Mouse (Mus musculus): ENCODE results near the gene Ahsg.

Ahsg gene

DNA sequence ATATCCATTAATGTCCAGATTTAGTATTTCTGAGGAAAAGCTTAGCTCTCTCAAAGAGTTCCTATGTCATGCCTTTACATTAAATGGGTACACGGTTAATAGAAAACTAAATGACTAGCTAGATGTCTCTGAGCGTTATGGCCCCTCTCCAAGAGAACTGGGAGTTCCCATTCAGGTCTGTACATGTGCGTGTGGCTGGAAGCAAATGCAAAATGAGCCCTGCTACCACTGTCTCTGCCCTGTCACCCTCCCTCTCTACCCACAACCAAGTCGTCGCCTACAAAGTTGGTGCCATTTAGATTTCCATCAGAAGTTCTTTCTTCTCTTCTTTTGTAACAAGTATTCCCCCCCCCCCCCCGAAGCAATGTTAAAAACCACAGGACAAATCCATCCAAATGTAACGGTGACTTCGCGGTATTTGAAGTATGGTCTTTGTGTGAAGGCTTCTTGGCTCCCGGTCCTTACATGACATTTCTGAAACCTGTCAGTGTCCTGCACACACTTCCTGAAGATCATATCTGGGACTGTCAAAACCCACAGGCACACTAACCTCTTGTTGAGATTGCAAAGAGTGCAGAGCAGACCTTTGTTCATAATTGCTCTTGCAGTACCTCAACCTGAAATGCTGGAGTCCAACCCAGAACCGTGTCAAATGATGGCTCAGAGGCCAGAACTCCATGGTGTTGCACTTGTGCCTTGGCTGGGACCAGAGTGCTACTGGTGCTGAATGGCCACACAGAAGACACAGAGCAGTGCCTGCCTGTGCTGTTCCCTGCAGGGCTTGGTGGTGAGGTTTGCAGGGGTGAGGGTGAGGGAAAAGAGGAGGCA lies at the start of gene Ahsg:
Ahsg (plus strand) TSS at position 595 of the 828 bp plus-strand sequence.
- DNase-seq = no peak

DNA sequence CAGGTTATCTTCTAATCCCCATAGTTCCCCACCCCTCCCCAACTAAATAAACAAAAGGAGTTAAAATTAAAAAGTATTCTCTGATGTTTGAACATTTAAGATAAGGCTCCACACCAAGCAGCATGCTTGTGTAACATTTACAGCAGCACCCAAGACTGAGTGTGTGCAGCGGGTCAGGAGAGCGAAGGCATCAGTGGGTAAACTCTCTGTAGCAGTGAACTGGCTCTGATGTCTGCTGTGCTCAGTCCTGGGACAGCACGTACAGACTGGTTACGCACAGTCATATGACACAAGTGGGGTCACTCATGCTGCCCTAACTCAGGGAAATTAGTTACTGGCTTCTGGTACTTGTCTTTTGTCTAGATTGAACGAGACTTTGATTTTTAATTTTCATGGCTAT lies 48.2 kb upstream of the Ahsg start:
- DNase-seq = no peak

DNA sequence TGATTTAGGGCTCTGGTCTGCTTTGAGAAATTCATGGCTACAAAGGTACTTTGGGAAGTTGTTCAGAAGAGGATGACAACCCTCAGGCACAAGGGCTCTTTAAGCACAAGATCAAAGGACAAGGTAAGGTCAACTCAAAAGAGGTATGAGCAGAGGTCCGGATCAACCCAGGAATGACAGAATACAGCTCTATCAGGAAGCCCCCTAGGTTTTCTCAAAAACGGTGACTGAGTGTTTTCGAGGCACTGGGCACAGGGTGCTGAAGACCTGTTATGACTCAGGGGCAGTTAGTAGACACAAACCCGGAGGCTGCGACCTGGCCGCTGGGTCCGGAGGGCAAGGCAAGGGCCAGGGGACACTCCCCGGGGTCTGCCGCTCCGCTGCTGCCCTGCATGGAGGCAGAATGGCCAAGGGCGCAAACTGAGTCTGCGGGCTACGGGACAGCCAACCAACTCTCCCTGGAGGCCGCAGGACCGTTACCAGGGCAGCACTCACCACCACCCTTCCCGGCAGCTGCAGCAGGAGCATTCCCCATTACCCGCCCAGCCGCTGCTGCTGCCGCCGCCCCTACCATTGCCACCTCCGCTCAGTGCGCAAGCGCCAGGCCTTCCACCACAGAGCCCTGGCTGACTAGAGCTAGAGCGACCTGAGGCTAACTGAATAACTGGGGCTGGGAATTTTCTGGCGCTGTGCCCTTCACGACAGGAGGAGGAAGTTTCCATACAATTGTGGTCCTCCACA lies 46.8 kb upstream of the Ahsg start:
- DNase-seq = peak; percentile 86

DNA sequence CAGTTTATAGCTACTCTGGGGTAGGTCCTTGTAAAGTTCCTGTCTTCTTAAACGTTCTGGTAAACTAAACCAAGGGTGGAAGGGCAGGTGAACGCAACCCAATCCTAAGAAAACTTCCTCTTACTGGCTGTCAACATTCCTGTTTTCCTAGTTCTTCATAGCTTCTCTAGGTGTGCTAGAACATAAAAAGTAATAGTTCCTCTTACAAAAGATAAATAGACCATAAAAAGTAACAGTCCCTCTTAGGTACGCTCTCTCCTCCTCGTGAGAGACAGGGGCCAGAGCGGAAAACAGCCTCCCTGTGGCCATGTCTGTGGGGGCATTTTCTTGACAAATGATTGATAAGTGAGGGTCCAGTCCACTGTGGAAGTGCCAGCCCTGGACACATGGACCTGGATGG lies 46.2 kb upstream of the Ahsg start:
- no peak for DNase-seq

DNA sequence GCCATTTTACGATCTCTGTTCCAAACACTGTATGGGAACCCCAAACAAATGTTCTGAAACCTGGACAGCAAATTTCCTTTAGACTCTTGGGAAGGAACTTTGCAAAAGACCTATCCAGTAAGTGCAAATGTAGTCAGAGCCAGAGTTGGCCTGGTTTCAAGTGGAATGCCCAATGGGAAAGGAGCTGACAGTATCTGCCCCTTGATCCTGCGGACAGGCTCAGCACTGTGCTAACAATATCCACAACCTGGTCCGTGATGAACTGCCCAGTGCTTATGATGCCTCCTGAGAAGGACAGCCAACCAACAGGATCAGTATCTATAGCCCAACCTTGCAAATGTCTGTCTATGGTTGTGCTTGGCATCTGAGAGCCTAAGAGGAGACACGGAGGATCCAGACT lies 45.6 kb upstream of the Ahsg start:
- DNase-seq = peak; percentile 31

DNA sequence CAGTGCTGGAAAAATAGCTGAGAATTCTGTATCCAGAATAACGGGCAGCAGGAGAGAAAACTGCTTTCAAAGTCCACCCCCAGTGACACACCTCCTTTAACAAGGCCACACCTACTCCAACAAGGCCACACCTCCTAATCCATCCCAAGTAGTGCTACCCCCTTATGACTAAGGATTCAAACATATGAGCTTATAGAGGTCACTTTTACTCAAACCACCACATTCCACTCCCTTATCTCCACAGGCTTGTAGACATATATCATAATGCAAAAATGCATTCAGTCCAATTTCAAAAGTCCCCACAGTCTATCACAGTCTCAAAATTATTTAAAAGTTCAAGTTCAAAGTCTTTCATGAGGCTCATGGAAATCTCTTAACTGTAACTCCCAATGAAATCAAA lies 43.4 kb upstream of the Ahsg start:
- DNase-seq = no peak

DNA sequence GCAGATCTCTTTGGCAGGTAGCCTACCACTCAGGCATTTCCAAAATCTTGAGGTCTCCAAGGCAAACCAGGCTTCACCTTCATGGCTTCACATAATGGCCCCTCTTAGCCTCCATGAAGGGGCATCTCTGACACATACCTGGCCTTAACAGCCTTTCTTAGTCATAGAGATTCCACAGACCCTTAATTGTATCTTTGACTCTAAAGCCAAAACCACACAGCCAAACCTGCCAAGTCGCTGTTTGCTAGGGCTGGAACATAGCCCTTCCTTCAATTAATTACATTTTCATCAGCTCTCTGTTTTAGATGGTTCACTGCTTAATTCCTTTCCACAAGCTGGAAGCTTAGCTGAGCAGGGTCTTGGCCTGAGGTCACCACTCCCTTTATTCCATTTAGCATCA lies 42.7 kb upstream of the Ahsg start:
- no peak for DNase-seq

DNA sequence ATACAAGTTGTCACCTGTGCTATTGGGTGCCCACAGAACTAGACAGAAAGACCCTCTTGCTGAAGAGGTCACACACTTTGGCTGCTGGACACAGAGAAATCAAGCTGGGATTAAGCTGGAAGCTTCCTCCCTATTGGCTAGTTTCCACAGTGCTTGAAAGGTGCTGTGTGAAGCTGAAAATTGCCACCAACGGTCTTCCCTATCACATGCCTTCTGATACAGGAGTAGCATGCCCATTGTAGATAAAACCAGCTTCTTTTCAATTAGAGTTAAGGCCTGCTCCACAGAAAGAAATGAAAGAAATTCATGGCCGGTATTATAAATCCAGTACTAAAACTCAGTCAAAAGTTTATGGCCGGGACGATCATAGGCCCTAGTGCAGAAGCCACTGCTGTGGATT lies 38.4 kb upstream of the Ahsg start:
- no peak for DNase-seq

DNA sequence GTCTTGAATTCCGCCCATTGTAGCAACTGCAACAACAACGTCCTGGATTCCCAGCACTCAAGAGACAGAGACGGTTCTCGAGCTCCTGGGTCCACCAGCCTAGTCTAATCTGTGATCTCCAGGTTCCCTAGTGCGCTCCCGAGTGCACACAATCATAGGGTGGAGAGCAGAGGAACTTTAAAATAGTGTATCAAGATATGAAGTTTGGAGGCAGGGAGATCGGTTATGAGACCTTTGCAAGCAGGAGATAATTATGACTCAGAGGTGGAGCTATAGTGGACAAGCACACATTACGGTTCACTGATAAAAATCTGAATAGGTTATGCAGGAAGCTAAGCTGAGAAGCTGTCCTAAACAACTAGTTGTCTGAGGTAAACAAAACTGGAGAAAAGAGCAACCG lies 34.3 kb upstream of the Ahsg start:
- DNase-seq = no peak

DNA sequence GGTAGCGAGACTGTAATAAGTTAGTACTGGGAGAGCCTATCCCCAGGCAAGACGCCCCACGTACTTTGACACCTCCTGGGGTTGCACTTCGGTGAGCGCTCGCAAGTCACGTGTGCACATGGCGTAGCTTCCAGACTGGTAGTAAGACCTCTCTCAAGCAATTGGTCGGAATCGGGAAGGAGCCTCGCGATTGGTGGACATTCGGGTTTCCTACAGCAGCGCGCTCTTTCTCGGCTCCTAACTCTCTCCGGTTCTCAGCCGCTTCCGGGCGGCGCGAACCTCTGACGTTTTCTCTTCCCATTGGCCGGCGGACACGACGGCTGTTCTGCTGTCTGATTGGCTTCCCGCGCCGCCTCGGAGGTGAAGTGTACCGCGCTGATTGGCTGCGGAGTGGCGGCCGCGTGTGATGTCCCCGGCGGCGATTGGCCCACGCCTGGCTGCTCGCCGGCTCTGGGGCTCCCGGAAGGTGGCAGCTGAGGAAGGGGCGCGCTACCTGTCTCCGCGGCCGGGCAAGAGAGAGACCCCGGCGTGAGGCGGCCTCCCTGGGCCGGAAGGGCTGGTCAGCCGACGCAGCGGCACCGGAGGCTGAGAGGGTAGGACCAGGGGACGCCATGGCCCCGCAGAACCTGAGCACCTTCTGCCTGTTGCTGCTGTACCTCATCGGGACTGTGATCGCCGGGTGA lies 33.5 kb upstream of the Ahsg start, which contains the start of the genes Tbccd1 and Dnajb11:
Tbccd1 (minus strand) TSS at position 239 of the 683 bp plus-strand sequence.
Dnajb11 (plus strand) TSS at position 415 of the 683 bp plus-strand sequence.
- peak; percentile 99 for DNase-seq

DNA sequence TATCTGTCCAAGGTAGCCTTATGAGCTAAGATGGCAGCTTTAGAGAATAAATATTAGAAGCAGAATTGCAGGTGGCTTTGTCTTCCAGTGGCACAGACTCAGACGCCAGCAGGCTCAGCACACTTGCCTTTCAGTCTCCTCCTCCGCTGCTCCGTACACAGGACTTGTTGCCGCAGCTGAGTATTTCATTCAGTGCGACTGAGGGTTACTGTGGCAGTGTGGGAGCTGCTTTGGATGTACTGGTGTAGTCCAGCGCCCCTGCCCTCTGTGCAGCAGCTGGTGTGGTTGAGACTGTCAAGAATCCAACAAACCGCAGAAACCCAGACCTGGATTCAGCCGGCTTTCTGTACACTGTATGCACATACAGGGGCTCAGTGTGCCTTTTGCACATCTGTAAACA lies 18.7 kb upstream of the Ahsg start:
- DNase-seq = no peak

DNA sequence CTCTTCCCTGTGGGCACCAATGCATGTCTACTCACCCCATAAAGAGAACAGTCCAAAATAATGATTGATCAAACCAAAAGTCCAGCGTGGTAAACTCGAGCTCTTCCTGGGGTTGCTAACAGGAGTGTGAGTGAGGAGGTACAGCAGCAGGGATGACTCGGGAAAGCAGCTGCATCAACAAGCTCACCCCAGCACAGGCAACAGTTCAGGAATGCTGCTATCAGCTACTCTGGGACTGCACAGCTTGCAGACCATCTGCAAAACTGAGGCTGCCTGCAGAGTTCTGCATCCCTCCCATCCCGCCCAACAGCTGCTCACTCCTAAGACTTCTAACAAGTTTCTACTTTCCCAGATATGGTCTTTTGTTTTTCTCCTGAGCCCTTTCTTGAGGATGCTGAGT lies 17.7 kb upstream of the Ahsg start:
- DNase-seq = no peak

DNA sequence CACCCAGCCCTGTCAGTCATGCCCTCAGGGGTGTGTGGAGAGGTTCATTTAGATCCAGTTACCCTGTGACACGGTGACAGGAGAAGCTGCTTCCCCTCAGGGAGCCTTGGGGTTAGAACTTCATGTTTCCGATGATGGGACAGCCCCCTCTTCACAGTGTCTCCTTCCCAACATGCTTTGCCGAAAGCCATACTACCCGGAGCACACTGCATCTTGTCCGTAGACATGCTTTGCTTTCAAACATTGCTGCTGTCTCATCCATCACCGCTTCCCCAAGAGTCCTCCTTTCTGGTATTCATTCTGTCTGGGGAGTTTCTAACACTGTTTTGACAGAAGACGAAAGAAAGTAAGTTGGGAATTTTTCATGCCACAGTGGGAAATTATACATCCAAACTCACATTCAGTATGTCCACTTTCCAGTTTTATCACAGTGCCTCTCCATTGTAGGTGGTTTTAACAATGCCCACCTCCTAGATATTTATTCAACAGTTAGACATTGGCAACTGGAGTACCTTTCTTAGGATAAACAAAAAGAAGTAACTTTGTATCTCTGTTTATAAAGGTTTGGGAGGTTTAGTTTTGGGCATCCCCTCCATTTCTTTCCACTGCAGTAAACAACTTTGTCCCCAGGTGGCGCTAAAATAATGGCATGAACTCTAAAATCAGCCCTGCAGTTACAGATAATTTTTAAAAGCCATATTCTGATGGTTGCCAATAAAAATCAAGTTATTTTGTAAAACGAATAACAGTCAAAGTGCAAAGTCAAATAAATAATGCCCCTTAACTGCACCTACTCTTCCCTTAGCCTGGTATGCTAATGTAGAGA lies 14.6 kb upstream of the Ahsg start:
- no peak for DNase-seq

DNA sequence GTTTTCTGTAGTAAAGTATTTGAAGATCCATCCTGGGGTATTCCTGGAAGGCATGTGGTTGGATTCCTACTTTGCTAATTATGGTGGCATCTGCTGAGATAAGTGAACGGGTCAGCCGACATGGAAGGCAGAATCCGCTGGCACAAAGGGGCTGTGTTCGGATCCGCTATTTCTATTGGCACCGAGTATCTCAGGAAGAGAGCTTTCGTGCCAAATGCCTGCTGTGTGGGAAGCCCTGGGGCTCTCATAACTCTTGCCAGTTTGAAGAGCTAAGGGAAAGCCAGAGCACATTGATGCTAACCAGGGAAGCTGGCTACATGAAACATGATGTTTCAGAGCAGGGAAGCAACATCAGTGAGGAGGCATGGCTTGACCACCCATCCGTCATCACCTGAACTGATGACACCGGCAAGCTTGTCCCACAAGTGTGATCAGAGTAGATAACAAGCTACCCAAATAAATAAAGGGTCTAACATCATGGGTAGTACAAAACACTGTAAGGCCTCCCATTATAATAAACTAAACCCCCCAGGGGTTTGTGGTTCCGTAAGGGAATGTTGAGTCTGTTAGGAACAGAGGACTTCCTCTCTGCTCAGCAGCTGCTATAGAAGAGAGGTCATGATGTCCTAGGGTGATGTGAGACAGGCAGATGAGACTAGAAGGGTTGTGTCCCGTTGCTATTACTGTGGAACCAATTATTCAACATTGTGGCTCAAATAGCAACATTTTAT lies 13.3 kb upstream of the Ahsg start:
- DNase-seq = no peak

DNA sequence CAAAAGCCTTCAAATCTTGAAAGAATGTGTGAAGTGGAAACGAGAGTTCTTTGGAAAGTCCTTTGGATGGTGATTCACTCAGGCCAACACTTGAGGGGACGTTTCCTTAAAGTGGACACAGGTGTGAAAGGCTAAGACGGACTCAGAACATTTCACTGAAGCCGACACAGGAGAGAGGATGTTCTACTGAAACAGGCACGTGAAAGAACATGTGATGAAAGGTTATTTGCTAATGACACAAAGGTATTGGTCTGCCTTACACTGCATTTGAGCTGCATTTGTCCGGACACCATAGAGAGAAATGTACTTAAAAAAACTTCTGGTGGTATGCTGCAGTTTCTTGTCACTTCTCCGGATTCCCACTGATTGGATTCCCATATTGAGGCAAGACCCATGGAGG lies 12.4 kb upstream of the Ahsg start:
- no peak for DNase-seq

DNA sequence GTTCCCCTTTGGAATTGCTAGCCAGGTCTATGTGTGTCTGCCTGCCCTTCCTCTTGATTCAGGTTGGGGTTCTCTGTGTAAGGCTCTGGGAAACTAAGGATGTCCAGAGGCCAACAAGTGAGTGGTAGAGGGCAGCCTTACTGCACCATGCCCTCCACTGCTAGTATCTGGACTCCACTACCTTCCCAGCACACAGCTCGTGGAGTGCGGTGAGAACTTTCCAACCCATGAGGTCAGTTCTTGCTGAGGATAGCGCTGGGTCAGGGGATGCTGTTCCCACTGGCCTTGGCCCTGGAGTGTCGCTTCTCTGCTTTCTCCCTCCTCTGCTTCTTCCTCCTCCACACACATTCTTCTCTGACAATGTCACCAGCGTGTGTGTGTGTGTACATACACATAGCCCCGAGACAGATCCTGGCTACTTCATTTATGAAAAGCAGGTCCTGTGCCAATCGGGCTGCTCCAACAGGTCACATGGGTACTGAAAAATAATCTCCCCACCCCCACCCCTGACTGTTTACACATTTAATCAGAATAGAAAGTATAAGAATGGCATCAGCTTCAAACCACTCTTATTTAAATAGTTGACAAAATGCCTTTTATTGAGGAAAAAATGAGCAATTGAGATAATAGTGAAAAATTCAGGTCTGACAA lies 11.0 kb upstream of the Ahsg start:
- DNase-seq = no peak

DNA sequence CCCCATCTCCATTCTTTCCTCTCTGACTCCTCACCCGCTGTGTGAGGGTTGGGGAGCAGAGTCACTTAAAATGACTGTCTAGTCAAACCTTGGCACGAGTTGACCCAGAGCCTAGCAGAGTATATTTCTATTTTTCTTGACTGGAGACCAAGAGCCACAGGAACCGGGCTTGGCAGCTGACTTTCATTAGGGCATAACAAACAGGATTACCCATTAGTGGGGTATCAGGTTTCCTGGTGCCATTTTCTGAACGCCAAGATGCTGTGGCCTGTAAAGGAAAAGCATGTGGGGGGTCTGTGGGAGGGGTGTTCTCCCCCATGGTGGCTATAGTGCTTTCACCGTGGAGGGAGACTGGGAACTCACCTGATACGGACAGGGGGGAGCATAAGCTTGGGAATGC lies 10.2 kb upstream of the Ahsg start:
- no peak for DNase-seq

DNA sequence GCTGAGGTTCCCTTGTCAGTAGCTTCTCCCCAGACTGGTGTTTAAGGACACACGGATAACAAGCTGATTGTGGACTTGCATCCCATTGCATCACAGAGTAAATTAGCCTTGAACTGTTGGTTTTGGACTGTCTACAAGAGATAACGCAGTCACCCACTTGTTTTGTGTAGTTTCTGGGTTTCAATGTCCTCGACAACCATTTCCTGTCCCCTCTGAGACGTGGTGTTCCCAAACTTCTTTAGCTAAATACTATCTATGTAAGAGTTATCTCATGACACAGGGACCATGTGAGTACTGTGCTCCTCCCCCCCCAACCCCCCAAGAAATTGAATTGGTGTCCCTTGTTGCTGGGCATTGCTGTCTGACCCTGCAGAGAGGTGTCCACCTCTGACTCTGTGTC lies 9.6 kb upstream of the Ahsg start:
- no peak for DNase-seq

DNA sequence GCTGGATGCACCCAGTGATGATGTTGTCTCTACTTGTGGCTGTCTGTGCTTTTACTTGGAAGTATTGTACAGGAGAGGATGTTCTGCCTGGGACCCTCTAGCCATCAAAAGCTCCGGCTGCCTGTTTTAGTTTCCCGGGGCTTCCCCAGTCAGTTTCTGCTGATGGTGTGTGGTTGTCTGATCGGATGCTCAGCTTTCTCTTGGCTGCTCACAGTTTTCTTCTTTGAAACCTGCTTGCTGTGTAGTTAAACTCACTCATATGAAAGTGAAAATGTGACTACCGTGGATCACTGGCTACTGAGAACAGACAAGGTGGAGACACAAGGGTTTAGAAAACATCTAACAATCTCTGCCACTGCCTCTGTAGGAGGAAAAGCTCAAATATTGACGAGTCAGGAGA lies 7.6 kb upstream of the Ahsg start:
- no peak for DNase-seq

DNA sequence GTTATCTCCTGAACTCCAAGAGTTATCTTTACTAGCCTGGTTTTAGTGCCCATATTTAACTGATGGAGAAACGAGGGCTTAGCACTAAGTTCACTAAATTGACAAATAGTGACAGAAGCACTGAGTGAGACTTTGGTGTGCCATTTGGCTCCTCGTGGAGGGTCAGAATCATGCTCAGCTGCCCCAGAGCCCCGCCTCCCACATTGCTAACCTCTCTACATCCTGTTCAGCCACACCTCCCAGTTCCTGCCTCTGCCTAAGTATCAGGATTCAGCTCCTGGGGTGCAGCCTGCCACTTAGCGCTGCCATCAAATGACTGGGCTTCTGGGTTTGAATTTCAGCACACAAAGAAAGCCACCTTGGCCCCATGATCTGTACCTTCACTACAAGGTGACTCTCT lies 5.7 kb upstream of the Ahsg start:
- DNase-seq = no peak

DNA sequence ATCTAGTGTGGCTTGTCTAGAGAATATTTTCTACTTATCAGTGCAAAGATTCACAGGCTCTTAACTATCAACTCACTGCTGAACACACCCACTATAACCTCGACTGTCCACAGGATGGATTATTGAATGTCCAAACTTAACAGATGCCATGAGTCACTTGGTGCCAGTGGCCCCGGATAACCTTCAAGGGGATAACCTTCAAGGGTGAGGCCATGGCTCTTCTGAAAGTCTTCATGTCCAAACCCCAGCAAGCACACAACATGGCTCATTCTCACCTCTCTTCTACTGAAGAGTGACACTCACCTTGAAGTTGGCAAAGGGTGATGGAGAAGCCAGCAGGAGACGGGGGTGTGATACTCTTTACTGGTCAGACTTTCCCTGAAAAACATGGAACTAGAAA lies 4.4 kb upstream of the Ahsg start:
- DNase-seq = no peak

DNA sequence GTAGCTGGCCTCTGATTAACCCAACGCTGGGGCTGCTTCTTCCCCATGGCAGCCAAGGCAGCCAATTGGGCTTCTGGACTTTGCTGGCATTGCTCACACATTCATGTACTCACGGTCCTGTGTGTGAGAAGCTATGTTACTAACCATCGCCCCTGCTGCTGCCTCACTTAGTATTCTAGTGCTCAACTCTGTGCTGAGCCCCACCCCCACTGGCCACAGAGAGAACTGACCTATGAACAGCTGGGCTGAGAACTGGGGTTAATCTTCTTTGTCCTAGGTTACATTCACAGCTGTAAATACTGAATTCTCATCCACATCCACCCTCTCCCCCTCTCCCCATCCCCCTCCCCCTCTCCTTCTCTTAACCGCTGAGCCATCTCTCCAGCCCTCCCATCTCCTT lies 2.2 kb upstream of the Ahsg start:
- DNase-seq = no peak
